Mouse (Mus musculus): ENCODE measurements around the gene Cck.

Cck gene

DNA sequence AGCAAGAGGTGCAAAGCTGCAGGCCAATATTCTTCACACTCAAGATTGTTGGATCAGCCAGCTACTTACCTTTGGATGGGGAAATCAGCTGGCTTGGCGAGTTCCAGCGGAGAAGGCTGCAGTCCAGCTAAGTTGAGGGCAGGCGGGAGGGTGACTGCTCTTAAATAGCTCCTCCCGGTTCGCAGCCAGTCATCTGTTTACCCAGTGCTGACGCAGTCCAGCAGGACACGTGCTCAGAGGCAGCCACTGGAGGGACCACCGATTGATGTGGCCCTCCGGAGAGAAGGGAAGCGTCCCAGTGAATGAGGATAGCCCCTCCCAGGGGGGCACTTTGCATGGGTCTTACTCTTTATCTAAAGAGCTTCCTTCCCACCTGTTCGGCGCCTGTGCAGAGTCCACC is at the start of gene Cck:
Gene Cck (minus strand): TSS at position 166 of the 400 bp plus-strand sequence.
- no peak for DNase-seq (ENCODE audit: low read depth, low spot score)

DNA sequence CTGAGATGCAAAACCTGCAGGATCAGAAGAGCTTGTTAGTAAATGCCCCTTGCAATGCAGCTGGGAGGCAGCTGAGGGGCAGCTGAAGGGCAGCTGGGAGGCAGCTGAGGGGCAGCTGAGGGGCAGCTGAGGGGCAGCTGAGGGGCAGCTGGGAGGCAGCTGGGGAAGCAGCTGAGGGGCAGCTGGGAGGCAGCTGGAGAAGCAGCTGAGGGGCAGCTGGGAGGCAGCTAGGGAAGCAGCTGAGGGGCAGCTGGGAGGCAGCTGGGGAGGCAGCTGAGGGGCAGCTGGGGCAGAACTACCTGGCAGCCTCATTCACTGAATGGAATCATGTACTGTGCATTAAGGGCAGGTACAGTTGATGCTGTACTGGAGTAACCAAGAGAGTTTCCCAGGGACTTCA is 46.0 kb upstream of the Cck start:
- no peak for DNase-seq (ENCODE audit: low read depth, low spot score)

DNA sequence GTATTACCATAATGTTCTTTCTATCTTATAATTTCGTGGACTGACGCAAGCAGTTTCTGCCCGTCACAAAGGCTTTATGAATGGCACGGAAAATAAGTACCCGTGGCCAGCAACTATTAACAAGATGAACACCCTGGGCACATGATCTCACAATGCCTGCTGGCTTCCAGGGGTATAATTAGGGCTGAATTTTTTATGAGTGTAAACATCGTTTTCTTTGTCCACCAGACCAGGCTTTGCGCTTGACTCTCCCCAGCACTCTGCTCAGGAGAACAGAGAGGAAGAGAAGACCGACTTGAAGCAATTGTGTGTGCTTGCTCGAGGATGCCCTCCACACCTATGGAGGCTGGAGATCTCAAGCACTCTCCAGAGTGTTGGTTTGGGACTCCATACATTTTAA is 37.1 kb upstream of the Cck start:
- no peak for DNase-seq (ENCODE audit: low read depth, low spot score)

DNA sequence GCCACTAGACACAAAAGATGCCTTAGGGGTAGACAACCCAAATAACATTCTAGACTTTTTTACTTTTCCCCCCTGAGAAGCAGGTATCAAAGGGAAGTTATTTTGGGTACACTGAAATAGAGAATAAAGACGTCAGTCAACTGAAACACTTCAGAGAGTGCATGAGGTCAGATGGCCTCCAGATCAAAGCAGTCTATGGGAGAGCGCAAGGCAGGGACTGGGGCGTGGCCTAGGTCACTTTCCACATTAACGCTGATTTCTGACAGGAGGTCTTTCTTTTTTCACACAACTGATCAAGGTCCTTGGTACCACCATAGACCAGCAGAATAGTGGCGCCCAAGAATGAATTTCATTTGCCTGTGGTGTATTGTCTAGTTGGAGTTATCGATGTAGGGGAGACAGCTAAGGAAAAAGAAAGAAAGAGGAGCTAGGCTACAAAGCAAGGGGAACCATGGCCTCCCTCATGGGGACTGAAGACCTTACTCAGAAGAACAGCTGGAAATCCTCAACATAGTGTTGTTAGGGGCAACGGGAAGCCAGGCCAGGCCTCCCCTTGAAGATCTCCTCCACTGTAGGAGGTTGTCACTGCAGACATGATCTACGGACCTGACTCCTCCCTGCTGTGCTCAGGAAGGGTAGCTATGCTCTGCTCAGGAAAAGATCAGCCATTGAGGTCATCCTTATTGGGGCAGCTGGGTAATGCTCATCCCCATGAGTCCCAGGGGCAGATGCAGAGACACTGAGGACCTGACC is 33.3 kb upstream of the Cck start:
- DNase-seq (ENCODE audit: low read depth, low spot score), result no peak

DNA sequence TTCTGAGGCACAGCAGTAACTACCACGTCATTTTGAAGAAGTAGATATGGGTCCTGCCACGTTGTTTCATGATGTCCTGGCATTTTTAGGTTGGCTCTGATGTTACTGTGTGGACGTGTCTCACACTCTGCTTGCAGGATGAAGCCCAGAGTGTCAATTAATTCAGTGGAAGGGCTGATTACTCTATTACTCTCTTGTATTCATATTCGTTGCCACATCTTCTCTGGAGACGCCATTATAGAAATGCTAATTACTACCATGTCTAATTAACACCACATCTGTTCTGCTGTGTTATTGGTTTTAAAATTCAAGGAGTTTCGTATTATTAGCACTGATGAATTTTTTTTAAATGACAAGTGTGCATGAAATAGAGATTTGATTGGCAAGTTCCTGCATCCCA is 30.7 kb upstream of the Cck start:
- no peak for DNase-seq (ENCODE audit: low read depth, low spot score)

DNA sequence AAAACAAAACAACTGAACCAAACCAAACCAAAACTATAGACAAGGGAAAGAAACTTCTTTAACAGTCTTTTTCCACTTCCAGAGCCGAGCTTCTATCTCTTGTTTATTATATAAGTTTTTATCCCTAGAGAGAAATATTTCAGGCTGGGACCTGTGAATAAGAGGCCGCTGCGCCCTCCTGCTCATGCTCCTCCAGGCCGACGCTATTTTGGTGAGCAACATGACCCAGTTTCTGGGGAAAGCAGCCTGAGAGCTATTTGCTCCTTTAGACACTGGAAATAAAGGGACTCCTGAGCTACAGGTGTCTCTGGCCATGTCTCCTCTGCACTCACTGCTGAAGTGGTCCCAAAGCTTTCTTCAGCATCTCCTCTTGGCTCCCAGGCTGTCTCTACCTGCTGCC is 24.6 kb upstream of the Cck start:
- no peak for DNase-seq (ENCODE audit: low read depth, low spot score)

DNA sequence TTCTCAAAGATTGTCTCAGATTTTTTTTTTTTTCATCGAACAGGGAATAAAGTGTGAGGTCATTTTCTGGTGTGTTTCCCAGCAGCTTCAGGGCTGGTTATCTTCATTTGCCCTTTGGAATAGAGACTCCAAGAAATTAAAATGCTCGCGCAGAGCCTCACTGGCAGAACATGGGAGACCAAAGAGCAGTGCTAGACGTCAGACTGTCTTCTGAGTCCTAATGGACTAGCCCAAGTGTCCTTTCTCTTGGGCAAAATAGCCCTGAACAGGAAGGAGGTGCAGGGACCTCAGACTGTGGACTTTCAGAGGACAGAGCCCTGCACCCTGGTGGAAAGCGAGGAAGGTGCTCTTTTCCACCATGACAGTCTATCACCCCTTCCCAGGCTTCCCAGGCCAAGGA is 19.0 kb upstream of the Cck start:
- DNase-seq (ENCODE audit: low read depth, low spot score), result no peak

DNA sequence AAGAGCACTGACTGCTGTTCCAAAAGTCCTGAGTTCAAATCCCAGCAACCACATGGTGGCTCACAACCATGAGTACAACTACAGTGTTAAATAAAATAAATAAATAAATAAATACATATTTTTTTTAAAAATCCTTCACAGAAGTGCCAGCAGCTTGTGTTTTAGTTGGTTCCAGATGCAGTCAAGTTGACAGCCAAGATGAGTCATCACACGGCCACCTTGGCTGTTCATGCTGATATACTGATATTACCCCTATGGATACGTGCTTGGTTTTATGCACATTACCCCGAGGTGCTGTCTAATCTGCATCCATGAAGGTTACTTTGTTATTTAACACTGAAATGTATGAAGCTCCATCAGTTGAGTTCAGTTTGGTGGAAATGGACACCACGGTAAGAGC is 16.4 kb upstream of the Cck start:
- no peak for DNase-seq (ENCODE audit: low read depth, low spot score)

DNA sequence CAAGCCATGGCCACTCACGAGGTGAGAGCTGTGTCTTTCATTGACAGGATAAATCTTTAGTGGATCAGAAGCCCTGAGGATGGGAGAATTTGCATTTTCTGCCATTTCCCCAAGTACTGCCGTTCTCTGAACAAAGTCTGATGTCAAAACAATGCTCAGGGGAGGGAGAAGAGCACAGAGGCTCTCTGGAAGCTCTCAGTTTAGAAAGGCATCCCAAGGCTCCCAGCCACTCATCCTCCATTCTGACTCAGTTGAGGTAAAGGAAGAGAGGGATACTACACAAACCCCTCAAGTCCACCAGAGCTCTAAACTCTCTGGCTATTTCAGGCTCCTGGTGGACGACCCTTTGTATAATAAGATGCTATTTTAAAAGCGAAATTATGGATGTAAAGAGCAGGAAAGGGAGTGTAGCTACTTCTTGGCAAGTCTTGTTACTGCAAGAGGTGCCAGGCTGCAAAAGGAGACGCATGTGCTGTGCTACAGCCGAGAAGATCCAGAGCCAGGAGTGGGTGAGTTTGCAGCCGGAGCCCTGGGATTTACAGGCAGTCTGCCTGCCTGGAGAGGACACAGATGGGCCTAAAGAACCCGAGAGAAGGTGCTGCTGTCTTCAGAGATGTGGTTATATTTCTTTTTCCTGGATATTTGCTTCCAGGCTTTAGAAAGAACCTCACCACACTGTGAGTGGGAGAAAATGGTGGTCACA is 11.1 kb upstream of the Cck start:
- DNase-seq (ENCODE audit: low read depth, low spot score), result no peak

DNA sequence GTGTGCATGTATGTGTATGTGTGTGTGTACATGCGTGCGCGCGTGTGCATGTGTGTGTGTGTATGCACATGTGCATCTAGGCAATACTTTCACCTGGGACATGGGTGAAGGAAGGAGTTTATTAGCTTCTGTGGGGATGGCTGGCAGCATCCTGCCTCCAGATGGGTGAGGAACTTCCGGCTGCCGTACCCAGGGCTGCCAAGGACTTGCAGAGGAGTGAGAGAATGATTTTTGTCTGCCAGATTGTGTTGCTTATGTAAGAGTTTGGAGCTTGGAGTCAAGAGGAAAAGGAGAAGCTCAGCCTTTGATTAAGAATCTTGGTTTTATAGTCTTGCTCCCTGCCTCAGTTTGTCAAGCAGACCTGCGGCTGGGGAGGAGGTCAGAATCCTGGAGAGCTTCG is 9.9 kb upstream of the Cck start:
- DNase-seq (ENCODE audit: low read depth, low spot score), result no peak

DNA sequence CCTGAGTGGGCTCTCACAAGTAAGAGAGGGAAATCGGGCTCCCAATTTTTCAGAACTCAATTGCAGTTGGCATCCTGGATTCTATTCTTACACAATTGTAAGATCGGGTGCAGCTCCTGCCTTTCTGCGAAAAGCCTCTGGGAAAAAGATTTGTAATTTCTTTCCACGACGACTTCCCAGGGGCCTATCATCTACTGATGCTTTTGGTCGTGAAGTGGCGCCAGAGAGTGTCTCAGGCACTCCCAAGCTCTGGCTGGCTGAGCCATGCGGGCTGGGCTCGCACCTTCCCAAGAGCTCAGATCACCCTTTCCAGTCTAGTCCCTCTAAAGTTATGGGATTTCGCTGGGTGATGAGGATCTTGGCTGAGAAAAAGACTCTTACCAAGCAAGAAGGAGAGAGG is 608 bp upstream of the Cck start:
- DNase-seq (ENCODE audit: low read depth, low spot score), result no peak

DNA sequence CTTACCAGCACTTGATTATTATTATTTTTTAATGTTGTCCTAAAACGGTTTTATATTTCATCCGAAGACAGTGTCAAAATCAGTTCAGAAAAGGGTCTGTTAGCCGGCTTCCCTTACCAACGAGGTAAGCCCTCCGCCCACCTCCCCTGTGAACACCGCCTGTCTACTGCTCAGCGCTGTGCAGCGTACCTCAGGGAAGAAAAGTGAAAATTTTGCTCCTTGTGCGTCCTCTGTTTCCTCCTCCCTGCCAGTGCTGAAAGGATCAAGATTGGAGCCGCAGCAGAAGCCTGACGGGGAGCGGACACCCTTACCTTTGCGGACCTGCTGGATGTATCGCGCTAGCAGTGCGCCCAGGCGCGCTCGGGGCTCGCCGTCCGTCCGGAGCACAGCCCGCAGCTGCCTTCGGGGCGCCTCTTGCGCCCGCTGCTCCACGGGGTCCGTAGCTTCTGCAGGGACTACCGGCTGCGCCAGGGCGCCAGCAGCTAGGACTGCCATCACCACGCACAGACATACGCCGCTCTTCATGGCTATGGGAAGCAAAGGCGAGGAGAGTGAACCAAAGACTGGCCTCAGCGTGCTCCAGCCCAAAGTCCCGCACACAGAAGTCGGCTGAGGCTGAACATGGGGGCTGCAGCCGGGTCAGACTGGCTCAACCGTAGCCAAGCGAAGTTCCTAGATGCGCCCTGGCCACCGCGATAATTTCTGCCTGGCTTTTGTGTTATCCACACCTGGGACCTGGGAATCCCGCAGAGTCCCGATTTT is 1.3 kb downstream of the Cck start:
- no peak for DNase-seq (ENCODE audit: low read depth, low spot score)

DNA sequence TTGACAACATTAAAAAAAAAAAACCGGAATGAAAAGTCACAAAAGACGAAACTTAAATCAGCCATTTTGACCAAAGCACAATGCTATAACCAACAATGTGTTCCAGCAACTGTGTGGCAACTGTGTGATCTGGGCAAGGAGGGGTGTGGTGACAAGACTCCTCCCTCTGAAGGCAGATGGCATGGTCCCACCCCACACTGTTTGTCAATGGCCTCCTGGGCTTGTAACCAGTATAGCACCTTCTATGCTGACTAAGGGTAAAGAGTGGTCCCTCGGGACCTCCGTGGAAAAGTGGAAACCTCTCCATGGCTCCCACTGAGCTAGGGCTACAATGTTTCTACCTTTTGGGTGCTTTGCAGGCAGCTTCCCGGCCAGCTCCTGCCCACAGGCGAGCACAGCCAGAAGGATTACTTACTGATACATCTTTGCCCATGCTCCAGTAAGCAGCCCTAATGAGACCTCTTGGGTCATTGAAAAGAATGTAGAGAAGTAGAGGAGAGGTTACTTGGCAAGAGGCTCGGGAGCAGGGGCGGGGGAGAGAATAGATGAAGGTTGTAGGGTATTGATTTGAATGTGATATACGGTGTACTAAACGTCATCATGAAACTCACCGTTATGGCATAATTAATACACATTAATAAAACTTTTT is 3.8 kb downstream of the Cck start:
- no peak for DNase-seq (ENCODE audit: low read depth, low spot score)

DNA sequence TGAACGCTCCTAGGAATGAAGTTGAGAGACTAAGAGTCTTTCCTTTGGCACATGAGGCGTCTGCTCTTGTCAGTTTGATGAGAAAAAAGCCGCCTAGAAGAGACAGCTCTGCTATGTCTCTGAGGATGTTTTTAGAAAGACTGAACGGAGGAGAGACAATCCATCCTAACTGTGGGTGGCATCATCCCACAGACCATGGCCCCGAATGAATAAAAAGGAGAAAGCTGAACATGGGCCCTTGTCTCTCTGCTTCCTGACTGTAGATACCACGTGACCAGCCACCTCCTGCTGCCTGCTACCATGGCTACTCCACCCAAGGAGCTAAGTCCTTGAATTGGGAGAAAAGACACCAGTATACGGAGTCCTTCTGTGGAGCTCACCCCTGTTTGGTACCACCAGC is 8.3 kb downstream of the Cck start:
- no peak for DNase-seq (ENCODE audit: low read depth, low spot score)

DNA sequence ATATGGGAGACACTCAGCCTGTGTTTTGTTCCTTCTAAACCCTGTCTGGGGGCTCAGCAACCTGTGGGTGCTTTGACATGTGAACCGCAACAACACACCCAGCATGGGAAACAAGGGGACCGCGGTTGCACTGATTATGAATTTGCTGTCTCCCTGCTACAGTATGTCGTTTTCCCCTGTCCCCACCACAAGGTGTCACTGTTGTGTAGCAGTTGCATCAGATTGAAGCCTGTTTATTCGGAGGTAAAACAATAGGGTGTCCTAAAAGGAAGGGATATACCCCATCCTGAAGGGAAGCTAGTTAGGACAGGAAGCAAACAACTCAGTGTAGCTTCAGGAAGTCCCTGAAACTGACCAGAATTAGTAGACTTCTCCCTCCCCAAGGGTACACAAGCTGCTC is 16.0 kb downstream of the Cck start:
- peak; percentile 78 for DNase-seq (ENCODE audit: low read depth, low spot score)

DNA sequence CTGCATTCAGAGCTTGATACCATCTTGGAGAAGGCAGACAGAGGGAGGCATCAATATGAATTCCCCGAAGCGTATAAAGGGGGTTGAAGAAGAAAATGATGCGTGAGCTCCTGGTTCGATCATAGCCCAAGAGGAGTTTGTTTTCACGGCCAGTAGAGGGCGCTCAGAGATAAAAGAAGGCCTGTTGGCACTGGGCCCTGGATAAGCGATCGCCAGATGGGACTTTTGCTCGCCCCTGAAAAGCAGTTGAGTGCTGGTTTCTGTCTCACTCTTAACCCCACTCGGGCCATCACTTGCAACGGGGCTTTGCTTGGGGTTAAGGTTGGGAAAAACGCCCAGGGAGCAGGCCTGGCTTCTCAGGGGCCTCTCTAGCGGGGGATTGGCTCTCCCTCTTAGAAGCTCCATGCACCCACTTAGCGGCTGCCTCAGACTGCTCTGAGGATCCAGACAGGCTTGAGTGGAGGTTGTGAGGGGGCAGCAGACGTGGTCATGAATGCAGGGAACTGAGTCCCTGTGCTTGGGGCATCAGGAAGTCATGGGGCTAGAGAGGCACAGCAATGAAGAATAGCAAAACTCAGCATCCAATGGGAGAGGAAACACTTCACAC is 18.1 kb downstream of the Cck start:
- peak; percentile 79 for DNase-seq (ENCODE audit: low read depth, low spot score)

DNA sequence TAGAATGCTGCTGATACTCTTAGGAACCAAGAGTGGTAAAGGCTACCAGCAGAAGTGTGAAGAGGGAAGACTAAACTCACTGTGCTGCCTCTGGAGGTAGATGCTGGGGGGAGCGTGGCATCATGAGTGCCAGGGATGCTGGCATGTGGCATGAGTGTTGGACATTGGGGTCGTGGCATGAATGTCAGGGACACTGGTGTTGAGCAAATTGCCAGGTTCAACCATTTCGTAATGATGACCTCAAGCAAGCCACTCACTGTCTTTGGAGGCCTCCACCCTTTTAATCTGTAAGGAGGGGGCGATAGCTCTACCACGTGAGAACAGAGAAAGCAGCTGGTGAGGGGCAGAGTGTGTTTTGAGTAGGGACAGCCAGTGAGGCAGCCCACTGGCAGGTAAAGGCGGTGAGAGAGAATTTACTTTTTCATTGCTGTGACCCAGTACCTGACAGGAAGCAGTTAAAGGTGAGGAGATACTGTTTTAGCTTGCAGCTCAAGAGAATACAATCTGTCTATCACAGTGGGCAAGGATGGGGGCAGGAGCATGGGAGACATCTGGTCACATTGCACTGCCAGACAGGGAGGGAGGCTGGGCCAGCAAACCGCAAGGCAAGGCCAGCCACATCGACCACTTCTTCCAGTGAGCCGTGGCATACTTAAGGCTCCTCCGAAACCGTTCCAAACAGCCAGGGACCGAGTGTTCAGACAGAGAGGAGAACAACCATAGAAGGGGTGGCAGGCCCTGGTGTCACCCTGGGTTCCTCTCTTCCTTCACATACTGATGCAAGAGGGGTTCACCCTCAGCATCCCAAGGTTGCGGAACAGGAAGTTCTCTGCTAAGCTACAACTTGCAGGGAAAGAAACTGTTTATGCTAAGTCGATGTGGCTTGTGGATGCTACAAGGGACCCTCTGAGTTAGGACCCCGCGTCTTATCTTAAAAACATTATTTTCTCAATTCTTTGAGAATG is 19.7 kb downstream of the Cck start:
- DNase-seq (ENCODE audit: low read depth, low spot score), result no peak

DNA sequence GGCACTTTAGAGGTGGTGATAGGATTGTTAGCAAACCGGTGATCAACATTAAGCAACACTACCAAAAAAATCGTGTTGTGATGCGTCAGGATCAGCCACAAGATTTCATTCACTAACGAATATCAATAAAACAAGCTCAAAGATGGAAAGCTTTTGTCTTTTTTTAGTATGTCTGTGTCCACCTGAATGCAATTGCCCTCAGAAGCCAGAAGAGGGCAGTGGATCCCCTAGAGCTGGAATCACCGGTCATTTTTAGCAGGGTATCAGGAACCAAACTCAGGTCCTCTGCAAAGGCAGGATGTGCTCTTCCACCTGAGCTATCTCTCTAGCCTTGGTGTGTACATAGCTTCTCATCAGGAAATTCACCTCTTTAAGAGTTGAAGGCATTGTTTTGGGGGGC is 20.7 kb downstream of the Cck start:
- DNase-seq (ENCODE audit: low read depth, low spot score), result no peak

DNA sequence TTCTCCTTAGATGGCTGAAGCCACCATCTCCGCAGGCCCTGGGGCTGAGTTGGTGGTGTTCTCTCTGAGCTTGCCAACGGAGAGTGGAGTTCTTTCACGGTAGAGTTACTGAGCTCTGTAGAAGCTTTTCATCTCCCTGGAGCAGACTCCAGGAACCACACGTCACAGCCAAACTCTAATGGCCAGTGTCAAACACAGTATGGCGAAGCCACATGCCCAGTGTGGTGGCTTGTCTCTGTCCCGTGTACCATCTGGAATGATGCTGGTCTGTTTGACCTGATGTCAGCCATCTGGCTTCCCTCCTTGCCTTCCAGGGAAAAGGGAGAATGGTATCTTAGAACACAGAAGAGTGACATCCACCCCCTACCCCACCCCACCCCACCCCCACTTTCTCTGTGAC is 25.8 kb downstream of the Cck start:
- no peak for DNase-seq (ENCODE audit: low read depth, low spot score)

DNA sequence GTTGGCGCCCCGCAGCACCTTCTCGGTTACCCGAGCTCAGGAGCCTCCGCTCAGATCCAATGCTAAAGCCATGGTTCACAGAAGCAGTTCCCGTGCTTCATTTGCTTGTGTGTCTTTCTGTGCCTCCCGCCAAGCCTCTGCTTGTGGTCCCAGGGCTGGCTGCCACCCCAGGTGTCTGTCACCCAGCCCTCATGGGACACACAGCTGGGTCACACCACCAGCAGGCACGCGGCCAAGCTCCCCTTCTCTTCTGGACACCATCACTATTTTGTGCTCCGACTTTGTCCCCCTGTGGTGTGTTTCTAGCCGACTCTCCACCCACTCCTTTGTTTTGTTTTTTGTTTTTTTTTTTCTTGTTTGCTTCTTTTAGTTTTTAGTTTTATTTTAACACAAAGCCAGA is 28.0 kb downstream of the Cck start:
- no peak for DNase-seq (ENCODE audit: low read depth, low spot score)

DNA sequence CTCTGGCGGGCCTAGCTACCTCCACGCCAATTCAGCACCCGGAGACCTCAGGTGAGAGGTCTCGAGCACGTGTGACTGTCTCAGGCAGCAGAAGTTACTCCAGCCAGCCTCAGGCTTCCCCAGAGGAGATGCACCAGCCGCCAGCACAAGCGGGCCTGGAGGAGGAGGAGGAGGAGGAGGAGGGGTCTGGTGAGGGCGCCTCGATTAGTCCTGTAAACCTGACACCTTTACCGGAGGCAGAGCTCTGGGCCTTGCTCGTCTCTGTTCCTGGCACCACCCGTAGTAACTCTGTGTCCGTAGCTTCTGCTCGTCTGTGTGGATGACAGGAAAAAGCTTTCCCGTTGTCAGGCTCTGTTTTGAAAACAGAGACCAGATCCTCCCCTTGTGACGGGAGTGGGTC is 35.0 kb downstream of the Cck start:
- DNase-seq (ENCODE audit: low read depth, low spot score), result no peak
